Mouse (Mus musculus): ENCODE data around the gene Hoxc6.

- TF ChIP-seq CTCF (IDR thresholded peaks at IDR 0.05; ENCODE audit: low read depth) (no peak), EP300 (IDR thresholded peaks at IDR 0.05; ENCODE audit: low read depth) (no peak)
Observed at GRCm38 (mm10) chr15:103060341-103061130, 62.5 kb downstream of the Hoxc6 start.
